Mouse (Mus musculus) intestine, embryonic 14.5 days (tissue): ENCODE measurements at regions not wholly inside any gene's neighbourhood (a gene's known extent, or its start where the extent isn't known, plus 50 kb on each side); places are given as distances from the start of the nearest gene placed in this dataset.

Source experiments
- ATAC-seq: fragments of 200-750 bp; cut with Nextera tagmentation; replicated peaks from 2 replicates; pipeline ENCODE4 v1.8.0; 2017; ENCODE audit warnings: low read depth, moderate number of reproducible peaks, moderate TSS enrichment, moderate library complexity; ENCODE audit not compliant: low FRiP score, low TSS enrichment
- DNase-seq: peaks from one replicate; pipeline ENCODE4 v3.0.0-alpha.2; 2018; ENCODE audit warnings: low spot score
- H3K27ac ChIP-seq: fragments of 300-500 bp; sonication (generic); 2 replicates; pipeline ENCODE4 v1.5.1; 2014; ENCODE audit warnings: low read depth, mild to moderate bottlenecking, control low read depth
- H3K27me3 ChIP-seq: fragments of 300-500 bp; sonication (generic); replicated peaks from 2 replicates; pipeline ENCODE4 v1.6.1; 2014; ENCODE audit warnings: low read length, control low read depth; ENCODE audit not compliant: control insufficient read depth, insufficient read depth
- H3K36me3 ChIP-seq: fragments of 300-500 bp; sonication (generic); 2 replicates; pipeline ENCODE4 v1.6.1; 2014; ENCODE audit warnings: low read length, control low read depth; ENCODE audit not compliant: control insufficient read depth, insufficient read depth
- H3K4me1 ChIP-seq: fragments of 300-500 bp; sonication (generic); replicated peaks from 2 replicates; pipeline ENCODE4 v1.6.1; 2014; ENCODE audit warnings: low read length, control low read depth, mixed read lengths; ENCODE audit not compliant: control insufficient read depth, insufficient read depth
- H3K4me2 ChIP-seq: fragments of 300-500 bp; sonication (generic); 2 replicates; pipeline ENCODE4 v1.6.1; 2014; ENCODE audit warnings: low read length
- H3K4me3 ChIP-seq: fragments of 300-500 bp; sonication (generic); 2 replicates; pipeline ENCODE4 v1.5.1; 2014; ENCODE audit warnings: low read depth, low read length, control low read depth, mixed read lengths
- H3K9ac ChIP-seq: fragments of 300-500 bp; sonication (generic); 2 replicates; pipeline ENCODE4 v1.6.1; 2014; ENCODE audit warnings: mild to moderate bottlenecking, low read length
- H3K9me3 ChIP-seq: fragments of 300-500 bp; sonication (generic); 2 replicates; pipeline ENCODE4 v1.6.1; 2016; ENCODE audit warnings: low read length, control low read depth; ENCODE audit not compliant: control insufficient read depth
- WGBS: fragments of 180-500 bp; shearing (Covaris S2); extraction: QIAGEN DNeasy Blood & Tissue Kit; methylation state at CpG from one replicate; pipeline ENCODE4 v1.1.7; 2014; 5-methylcytosine and 5-hydroxymethylcytosine counted together

GRCm38 (mm10) chr4:29604322-29604721 is 791.4 kb downstream of the Epha7 start:
- H3K27ac ChIP-seq, result no peak overlapping the region
- H3K9ac ChIP-seq, result no peak overlapping the region
- H3K4me3 ChIP-seq, result no peak overlapping the region
- H3K36me3 ChIP-seq, result no peaks in the 10 kb centered on the region
- ATAC-seq (no peak), DNase-seq (no peak)
- no peaks in the 10 kb centered on the region for H3K9me3 ChIP-seq
- no peaks in the 10 kb centered on the region for H3K4me1 ChIP-seq
- no peaks in the 10 kb centered on the region for H3K27me3 ChIP-seq
- H3K4me2 ChIP-seq, result no peak overlapping the region
- WGBS, result 67% methylated on average over 2 of the region's 2 CpGs

DNA sequence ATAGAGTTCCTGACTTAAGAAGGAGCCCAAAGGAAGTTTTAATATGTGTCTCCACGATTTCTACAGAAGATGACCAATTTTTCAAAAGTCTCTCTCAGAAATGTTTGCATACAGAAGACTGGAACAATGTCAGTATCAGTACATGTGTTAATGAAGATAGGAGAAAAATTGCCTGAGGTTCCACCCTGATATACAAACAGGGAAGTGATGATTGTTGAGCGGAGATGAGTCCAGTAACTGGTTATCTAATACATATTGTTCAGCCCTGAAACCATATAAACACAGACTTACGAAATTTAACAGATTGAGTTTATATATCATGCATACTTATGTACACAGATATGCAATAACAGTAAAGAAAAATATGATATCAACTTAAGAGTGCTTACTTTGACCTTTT is 805.0 kb downstream of the Epha7 start:
- no peaks in the 10 kb centered on the region for H3K9me3 ChIP-seq
- H3K36me3 ChIP-seq, result no peaks in the 10 kb centered on the region
- H3K4me3 ChIP-seq, result no peak overlapping the region
- H3K9ac ChIP-seq, result no peak overlapping the region
- DNase-seq, result no peak
- H3K27me3 ChIP-seq, result no peaks in the 10 kb centered on the region
- no peak for ATAC-seq
- no peak overlapping the region for H3K27ac ChIP-seq
- 64% methylated on average over 3 of the region's 3 CpGs for WGBS
- H3K4me2 ChIP-seq, result no peak overlapping the region
- H3K4me1 ChIP-seq, result no peaks in the 10 kb centered on the region

DNA sequence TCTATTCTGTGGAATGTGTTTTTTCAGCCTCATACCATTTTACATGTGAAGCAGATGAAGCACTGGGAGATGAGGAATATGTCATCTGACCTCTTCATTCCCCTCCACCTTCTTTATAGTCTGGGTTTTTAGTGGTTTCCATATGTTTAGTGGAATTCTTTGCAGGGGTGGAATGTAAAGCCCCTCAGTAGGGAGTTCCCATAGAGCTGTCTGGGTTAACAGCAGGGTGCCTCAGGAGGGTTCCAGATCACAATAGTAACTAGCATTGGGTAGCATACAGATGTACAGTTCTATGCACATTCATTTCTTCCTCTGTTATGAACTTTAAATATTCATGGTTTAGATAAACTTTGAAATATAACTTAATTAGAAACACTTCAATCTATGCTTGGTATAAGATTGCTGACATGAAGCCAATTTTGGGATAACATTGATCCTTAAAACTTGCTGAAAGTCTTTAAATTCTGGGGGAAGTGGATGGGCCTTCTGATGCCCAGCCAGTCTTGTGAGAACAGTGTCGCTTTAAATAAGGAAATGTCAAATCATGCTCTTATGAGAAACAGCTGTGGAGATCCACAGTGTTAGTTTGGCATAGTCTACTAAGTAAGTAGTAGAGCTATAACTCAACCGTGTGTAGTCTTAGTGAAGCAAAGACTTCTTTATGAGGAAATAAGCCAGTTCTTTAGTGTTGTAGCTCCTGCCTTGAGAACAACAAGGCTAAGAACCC is 832.1 kb downstream of the Epha7 start:
- Histone ChIP-seq H3K36me3 (no peaks in the 10 kb centered on the region), H3K4me1 (no peaks in the 10 kb centered on the region), H3K27ac (no peak overlapping the region), H3K9me3 (no peaks in the 10 kb centered on the region), H3K4me2 (no peak overlapping the region), H3K4me3 (no peak overlapping the region), H3K27me3 (no peaks in the 10 kb centered on the region), H3K9ac (no peak overlapping the region)
- 50% methylated on average over 2 of the region's 2 CpGs for WGBS
- no peak for DNase-seq
- no peak for ATAC-seq

DNA sequence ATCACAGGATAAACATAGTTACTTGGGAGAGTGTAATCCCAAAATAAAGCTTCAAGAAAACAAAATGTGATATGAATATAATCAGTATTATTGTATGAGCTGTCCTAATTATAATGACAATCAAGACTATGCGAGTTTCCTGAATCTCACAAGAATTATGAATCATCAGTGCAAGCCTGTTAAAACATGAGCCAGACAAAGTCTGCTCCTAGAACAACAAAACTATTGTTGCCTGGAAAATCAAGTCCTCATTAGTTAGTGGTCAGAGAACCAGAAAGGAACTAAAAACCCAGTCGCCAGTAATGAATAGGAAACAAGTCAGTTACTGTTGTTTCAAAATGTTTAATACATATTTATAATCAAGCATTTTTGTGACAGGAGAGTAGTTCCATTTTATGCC is 841.0 kb downstream of the Epha7 start:
- Histone ChIP-seq H3K9ac (no peak overlapping the region), H3K27ac (no peak overlapping the region), H3K9me3 (no peaks in the 10 kb centered on the region), H3K27me3 (no peaks in the 10 kb centered on the region), H3K4me3 (no peak overlapping the region), H3K4me1 (no peaks in the 10 kb centered on the region), H3K4me2 (no peak overlapping the region), H3K36me3 (no peaks in the 10 kb centered on the region)
- DNase-seq (no peak), ATAC-seq (no peak)
- WGBS, result 75% methylated on average over 2 of the region's 2 CpGs

GRCm38 (mm10) chr4:29655606-29656005 is 842.7 kb downstream of the Epha7 start:
- ATAC-seq (no peak), DNase-seq (no peak)
- Histone ChIP-seq H3K27ac (no peak overlapping the region), H3K4me1 (no peaks in the 10 kb centered on the region), H3K4me2 (no peak overlapping the region), H3K27me3 (no peaks in the 10 kb centered on the region), H3K9ac (no peak overlapping the region), H3K9me3 (no peaks in the 10 kb centered on the region), H3K36me3 (no peaks in the 10 kb centered on the region), H3K4me3 (no peak overlapping the region)
- WGBS, result 90% methylated on average over 1 of the region's 1 CpGs

DNA sequence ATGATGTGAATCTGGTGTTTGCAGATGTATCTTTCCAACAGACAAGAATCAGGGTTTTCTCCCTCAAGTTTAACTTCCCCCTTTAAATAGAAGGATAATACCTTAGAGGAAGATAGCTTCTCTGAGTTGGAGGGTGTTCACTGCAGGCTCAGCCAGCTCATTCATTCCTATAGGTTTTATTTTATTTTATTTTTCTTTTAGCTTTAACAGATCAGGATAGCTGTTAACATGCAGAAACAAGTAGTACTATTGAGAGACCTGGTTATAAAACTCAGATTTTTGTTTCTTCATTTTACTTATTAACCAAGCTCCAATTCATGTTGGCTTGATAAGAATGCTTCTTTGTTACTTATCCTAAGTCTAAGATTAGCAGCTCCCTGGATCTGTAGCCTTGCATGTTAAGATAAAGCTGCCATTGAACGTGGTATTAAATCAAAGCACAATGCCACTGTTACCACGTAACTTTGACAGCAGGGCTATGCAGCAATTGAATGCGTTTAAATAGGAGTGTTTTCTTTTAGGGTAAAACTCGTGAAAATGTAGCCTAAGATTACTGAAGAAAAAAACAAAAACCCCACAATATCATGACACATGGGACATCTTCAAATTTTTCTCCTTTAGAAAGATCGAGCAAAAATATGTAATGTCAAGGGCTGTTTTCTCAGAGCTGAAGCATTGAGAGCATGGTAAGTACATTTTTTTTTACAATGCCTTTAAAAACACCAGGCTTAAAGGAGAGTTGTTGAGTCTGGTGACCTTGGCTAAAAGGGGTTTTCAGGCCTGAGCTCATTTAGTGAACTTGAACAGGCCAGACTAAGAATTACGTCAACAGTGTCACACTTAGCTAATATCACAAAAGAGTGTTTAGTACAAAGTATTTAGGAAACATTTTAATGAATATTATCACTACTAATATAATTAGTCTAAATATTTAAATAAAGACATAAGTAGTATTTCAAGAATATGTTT is 848.5 kb downstream of the Epha7 start:
- H3K27me3 ChIP-seq, result no peaks in the 10 kb centered on the region
- 0 out of 2 replicates have a peak overlapping the region, but pooled peaks have one; percentile 12 for H3K27ac ChIP-seq
- WGBS, result 45% methylated on average over 6 of the region's 6 CpGs
- DNase-seq (no peak), ATAC-seq (peak; percentile 72)
- H3K9me3 ChIP-seq, result no peaks in the 10 kb centered on the region
- H3K36me3 ChIP-seq, result no peaks in the 10 kb centered on the region
- H3K4me2 ChIP-seq, result no peak overlapping the region
- no peak overlapping the region for H3K9ac ChIP-seq
- H3K4me3 ChIP-seq, result no peak overlapping the region
- no peaks in the 10 kb centered on the region for H3K4me1 ChIP-seq

DNA sequence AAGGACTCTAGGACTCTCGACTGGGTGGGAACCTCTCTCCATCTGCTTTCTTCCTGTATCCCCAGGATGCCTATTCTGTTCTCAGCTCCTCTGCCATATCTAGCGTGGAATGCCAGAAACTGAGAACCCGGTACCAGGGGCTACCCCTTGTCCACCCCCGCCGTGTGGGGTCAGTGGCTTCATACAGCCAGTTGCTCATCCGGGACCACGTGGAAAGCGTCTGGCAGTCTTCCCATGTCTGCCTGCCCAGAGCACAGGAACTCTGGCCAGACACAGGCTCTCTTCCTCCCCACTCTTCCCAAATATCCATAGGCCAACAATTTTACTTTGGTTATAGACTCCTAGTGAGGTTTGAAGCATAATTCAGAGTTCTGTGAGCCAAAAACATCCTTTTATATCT is 852.6 kb downstream of the Epha7 start:
- Histone ChIP-seq H3K4me3 (no peak overlapping the region), H3K36me3 (no peaks in the 10 kb centered on the region), H3K27ac (no peak overlapping the region), H3K9me3 (no peaks in the 10 kb centered on the region), H3K27me3 (no peaks in the 10 kb centered on the region), H3K9ac (no peak overlapping the region), H3K4me1 (no peaks in the 10 kb centered on the region), H3K4me2 (no peak overlapping the region)
- ATAC-seq (no peak), DNase-seq (no peak)
- WGBS, result 80% methylated on average over 8 of the region's 8 CpGs

DNA sequence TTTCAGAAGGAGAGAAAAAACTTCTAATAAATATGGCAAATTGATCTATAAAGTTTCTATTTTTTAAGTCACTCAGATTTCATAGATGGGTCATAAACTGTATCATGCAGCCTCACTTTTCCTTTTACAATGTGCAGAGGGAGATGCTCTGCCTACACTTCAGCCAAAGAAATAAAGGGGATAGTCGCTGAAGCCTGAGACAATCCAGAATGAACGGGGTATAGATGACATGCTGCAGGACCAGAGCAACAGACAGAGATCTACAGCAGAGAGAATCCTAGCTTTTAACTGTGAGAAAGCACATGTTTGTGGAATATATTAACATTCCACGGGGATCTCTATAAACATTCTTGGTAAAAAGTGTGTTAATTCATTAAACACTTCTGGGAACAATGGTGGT is 881.2 kb downstream of the Epha7 start:
- no peak overlapping the region for H3K4me3 ChIP-seq
- WGBS, result 24% methylated on average over 3 of the region's 3 CpGs
- DNase-seq (no peak), ATAC-seq (peak; percentile 58; the same call in 1 of the 2 replicates)
- H3K9ac ChIP-seq, result no peak overlapping the region
- H3K4me1 ChIP-seq, result peaks cover 5% of the 10 kb centered on the region; the same call in 1 of the 2 replicates
- H3K27me3 ChIP-seq, result no peaks in the 10 kb centered on the region
- no peaks in the 10 kb centered on the region for H3K9me3 ChIP-seq
- H3K27ac ChIP-seq, result no peak overlapping the region
- no peaks in the 10 kb centered on the region for H3K36me3 ChIP-seq
- no peak overlapping the region for H3K4me2 ChIP-seq
